Mouse (Mus musculus): Measurements from ENCODE around the gene Cav3.

GRCm38 (mm10) chr6:112465441-112465840, 6.1 kb downstream of the Cav3 start:
- TF ChIP-seq CTCF (IDR thresholded peaks at IDR 0.05; ENCODE audit: extremely low read depth, insufficient read depth, insufficient read length, insufficient replicate concordance) (no peak), POLR2A (IDR thresholded peaks at IDR 0.05; ENCODE audit: low read depth, low read length) (no peak)

All from spleen, adult 2 months (tissue).